Mouse (Mus musculus) thymus, postnatal 36 days (tissue): ENCODE measurements around the gene Eya2.
"Not testable (repeated sequence)": the region's sequence is repeated elsewhere in the genome, so short reads cannot be mapped to it uniquely, and the experiment has no call there.

Experiments
- DNase-seq, 2 experiments: peaks; one replicate each; pipeline ENCODE4 v3.0.0; 2022; ENCODE audit warnings: mixed read lengths in 2 of 2

The Eya2 gene

GRCm38 (mm10) chr2:165785312-165786036 lies 190.6 kb downstream of the Eya2 start:
- DNase-seq = no peak

- no peak for DNase-seq
Measured at GRCm38 (mm10) chr2:165786467-165786866, 191.6 kb downstream of the Eya2 start.

- no peak for DNase-seq
Measured at GRCm38 (mm10) chr2:165788005-165788404, 193.2 kb downstream of the Eya2 start.

GRCm38 (mm10) chr2:165788796-165789195 lies 194.0 kb downstream of the Eya2 start:
- no peak for DNase-seq

- DNase-seq = no peak
Measured at GRCm38 (mm10) chr2:165789667-165790066, 194.8 kb downstream of the Eya2 start.

GRCm38 (mm10) chr2:165791026-165791425 lies 196.2 kb downstream of the Eya2 start:
- DNase-seq = no peak

GRCm38 (mm10) chr2:165791657-165792056 lies 196.8 kb downstream of the Eya2 start:
- DNase-seq = peak; percentile 50 to 58

GRCm38 (mm10) chr2:165792431-165793282 lies 197.8 kb downstream of the Eya2 start:
- peak; percentile 48 to 66 for DNase-seq

- DNase-seq = peak in 1 of 2 experiments; percentile 37
Measured at GRCm38 (mm10) chr2:165793283-165793638, 198.4 kb downstream of the Eya2 start.

- DNase-seq = no peak
Measured at GRCm38 (mm10) chr2:165797876-165798275, 203.0 kb downstream of the Eya2 start.

- DNase-seq = not testable (repeated sequence)
Measured at GRCm38 (mm10) chr2:165800174-165800573, 205.3 kb downstream of the Eya2 start.

- no peak for DNase-seq
Measured at GRCm38 (mm10) chr2:165808179-165808975, 213.5 kb downstream of the Eya2 start.

- DNase-seq = no peak
Measured at GRCm38 (mm10) chr2:165809091-165809490, 214.3 kb downstream of the Eya2 start.

GRCm38 (mm10) chr2:165809901-165810477 lies 215.2 kb downstream of the Eya2 start:
- DNase-seq = no peak

- peak; percentile 49 to 55 for DNase-seq
Measured at GRCm38 (mm10) chr2:165811536-165811935, 216.7 kb downstream of the Eya2 start.

- DNase-seq = no peak
Measured at GRCm38 (mm10) chr2:165812889-165813288, 218.1 kb downstream of the Eya2 start.

- no peak for DNase-seq
Measured at GRCm38 (mm10) chr2:165815103-165815880, 220.5 kb downstream of the Eya2 start.

GRCm38 (mm10) chr2:165817437-165817836 lies 222.6 kb downstream of the Eya2 start:
- no peak for DNase-seq

- no peak for DNase-seq
Measured at GRCm38 (mm10) chr2:165818570-165818969, 223.7 kb downstream of the Eya2 start.

- peak; percentile 41 to 43 for DNase-seq
Measured at GRCm38 (mm10) chr2:165818985-165819948, 224.4 kb downstream of the Eya2 start.

- no peak for DNase-seq
Measured at GRCm38 (mm10) chr2:165820073-165820472, 225.2 kb downstream of the Eya2 start.
